Mouse (Mus musculus) forebrain, embryonic 14.5 days (tissue): ENCODE measurements around the gene Ccdc33. TPM values are rescaled to one million over a fixed set of nuclear protein-coding genes. Genes with fewer than 3 reads are reported as not detected.

ENCODE experiments used
- ATAC-seq: fragments of 200-750 bp; cut with Nextera tagmentation; 2 replicates; pipeline ENCODE4 v1.8.0; 2017; ENCODE audit warnings: mild to moderate bottlenecking, moderate library complexity
- DNase-seq: peaks from one replicate; pipeline ENCODE4 v3.0.0-alpha.2; 2015; ENCODE audit warnings: low spot score
- H3K27ac ChIP-seq: fragments of 300-500 bp; sonication (generic); 2 replicates; pipeline ENCODE4 v1.5.1; 2014; ENCODE audit warnings: low read depth, mild to moderate bottlenecking, control low read depth, low read length, moderate library complexity
- H3K27me3 ChIP-seq: fragments of 300-500 bp; sonication (generic); replicated peaks from 2 replicates; pipeline ENCODE4 v1.6.1; 2014; ENCODE audit warnings: low read length, control low read depth, mixed read lengths; ENCODE audit not compliant: control insufficient read depth, insufficient read depth
- H3K36me3 ChIP-seq: fragments of 300-500 bp; sonication (generic); 2 replicates; pipeline ENCODE4 v1.6.1; 2014; ENCODE audit warnings: low read length, control low read depth; ENCODE audit not compliant: control insufficient read depth, insufficient read depth
- H3K4me1 ChIP-seq: fragments of 300-500 bp; sonication (generic); 2 replicates; pipeline ENCODE4 v1.6.1; 2014; ENCODE audit warnings: antibody characterized with exemption, low read length, control low read depth; ENCODE audit not compliant: control insufficient read depth, insufficient read depth
- H3K4me2 ChIP-seq: fragments of 300-500 bp; sonication (generic); 2 replicates; pipeline ENCODE4 v1.6.1; 2014; ENCODE audit warnings: mild to moderate bottlenecking, control low read depth, low read length
- H3K4me3 ChIP-seq: fragments of 300-500 bp; sonication (generic); 2 replicates; pipeline ENCODE4 v1.5.1; 2014; ENCODE audit warnings: low read depth, low read length, control low read depth
- H3K9ac ChIP-seq: fragments of 300-500 bp; sonication (generic); 2 replicates; pipeline ENCODE4 v1.6.1; 2014; ENCODE audit warnings: mild to moderate bottlenecking, low read length, control low read depth, moderate library complexity
- H3K9me3 ChIP-seq: fragments of 300-500 bp; sonication (generic); replicated peaks from 2 replicates; pipeline ENCODE4 v1.6.1; 2016; ENCODE audit warnings: low read length, control low read depth, mixed read lengths; ENCODE audit not compliant: control insufficient read depth
- WGBS: fragments of 180-500 bp; shearing (Covaris S2); extraction: QIAGEN DNeasy Blood & Tissue Kit; methylation state at CpG from one replicate; pipeline ENCODE4 v1.1.7; 2014; 5-methylcytosine and 5-hydroxymethylcytosine counted together
- polyA plus RNA-seq: library from polyadenylated mRNA; unstranded; fragments of >200 nt; fragmentation: Nextera tagmentation; extraction: Ambion mirVana; gene quantifications from 2 replicates; pipeline ENCODE4 v1.2.1, GENCODE M21; 2014

The Ccdc33 gene
- polyA plus RNA-seq, 1 experiment from 2014 or later: 0.48 TPM

GRCm38 (mm10) chr9:58054032-58054431 is 64.6 kb downstream of the Ccdc33 start:
- WGBS: 71% methylated on average over 1 of the region's 1 CpGs
- H3K27me3 ChIP-seq: no peaks in the 10 kb centered on the region
- ATAC-seq (peak; percentile 15; the same call in 1 of the 2 replicates), DNase-seq (no peak)
- no peak overlapping the region for H3K4me2 ChIP-seq
- no peak overlapping the region for H3K9ac ChIP-seq
- peak overlapping the region; percentile 53; the same call in 1 of the 2 replicates for H3K27ac ChIP-seq
- peaks cover 39% of the 10 kb centered on the region for H3K4me1 ChIP-seq
- no peaks in the 10 kb centered on the region for H3K36me3 ChIP-seq
- H3K9me3 ChIP-seq: no peaks in the 10 kb centered on the region
- no peak overlapping the region for H3K4me3 ChIP-seq

DNA sequence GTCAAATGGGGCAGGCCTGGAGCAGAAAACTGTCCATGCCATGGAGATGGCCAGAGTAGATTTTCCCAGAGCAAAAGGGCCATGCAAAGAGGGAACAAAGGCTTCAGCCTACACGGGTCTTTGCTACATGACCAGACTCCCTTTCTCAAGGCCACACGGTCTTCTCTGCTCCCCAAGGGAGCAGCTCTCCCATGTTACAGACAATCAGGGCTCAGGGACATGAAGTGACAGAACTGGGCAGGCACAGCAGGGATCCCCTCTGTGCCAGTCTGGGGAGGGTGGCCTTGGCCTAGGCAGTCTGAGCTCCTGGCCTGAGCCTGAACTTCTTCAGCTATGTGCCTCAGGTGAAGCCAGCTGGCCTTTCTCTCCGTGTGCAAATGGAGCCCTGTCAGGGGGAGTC is 65.1 kb downstream of the Ccdc33 start:
- Histone ChIP-seq H3K9me3 (no peaks in the 10 kb centered on the region), H3K36me3 (no peaks in the 10 kb centered on the region), H3K4me3 (no peak overlapping the region), H3K4me2 (no peak overlapping the region), H3K27me3 (no peaks in the 10 kb centered on the region), H3K4me1 (peaks cover 44% of the 10 kb centered on the region), H3K27ac (peak overlapping the region; percentile 53), H3K9ac (peak overlapping the region; percentile 37; the same call in 1 of the 2 replicates)
- 46% methylated on average over 3 of the region's 3 CpGs for WGBS
- DNase-seq (no peak), ATAC-seq (no peak)

DNA sequence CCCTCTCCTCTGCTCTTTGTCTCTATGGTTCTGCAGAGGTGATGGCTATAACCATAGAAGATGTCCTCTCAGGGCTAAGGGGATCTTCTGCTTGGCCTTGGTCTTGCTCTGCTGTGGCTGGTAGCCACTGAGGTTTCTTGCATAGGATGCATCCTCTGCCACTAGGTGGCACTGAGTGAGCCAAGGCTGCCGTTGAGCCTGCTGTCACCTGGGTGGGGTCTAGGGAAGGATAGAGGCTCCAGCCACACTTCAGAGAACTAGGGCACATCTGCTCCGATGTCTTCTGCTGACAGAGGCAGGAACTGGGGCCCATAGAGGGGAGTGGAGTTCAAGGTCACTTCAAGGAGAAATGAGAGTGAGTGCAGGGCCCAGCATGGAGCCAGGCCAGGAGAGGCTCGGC is 65.5 kb downstream of the Ccdc33 start:
- H3K27me3 ChIP-seq: no peaks in the 10 kb centered on the region
- 22% methylated on average over 3 of the region's 3 CpGs for WGBS
- DNase-seq (peak; percentile 84), ATAC-seq (peak; percentile 35)
- no peak overlapping the region for H3K4me3 ChIP-seq
- no peaks in the 10 kb centered on the region for H3K36me3 ChIP-seq
- H3K9ac ChIP-seq: 0 out of 2 replicates have a peak overlapping the region, but pooled peaks have one; percentile 37
- H3K27ac ChIP-seq: peak overlapping the region; percentile 53
- no peaks in the 10 kb centered on the region for H3K9me3 ChIP-seq
- peaks cover 49% of the 10 kb centered on the region for H3K4me1 ChIP-seq
- H3K4me2 ChIP-seq: peak overlapping the region; percentile 4; the same call in 1 of the 2 replicates

DNA sequence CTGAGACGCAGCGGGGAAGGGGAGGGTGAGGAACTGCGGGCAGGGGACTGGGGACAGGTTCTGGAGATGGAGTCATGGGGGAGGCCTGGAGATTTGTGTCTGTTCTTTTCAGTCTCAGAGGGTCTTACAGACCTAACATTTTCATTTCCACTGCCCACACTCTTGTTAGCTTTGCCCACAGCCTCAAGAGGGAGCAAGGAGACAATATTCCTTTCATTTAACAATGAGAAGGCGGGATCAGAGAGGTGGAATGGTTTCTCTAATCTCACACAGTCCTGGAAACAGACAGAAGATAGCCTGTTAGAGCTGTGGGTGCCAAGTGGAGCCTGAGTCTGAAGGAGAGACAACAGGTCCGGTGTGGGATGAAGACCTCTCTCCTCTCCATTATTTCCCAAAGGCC is 66.7 kb downstream of the Ccdc33 start:
- no peaks in the 10 kb centered on the region for H3K9me3 ChIP-seq
- ATAC-seq: no peak
- peak overlapping the region; percentile 28; the same call in 1 of the 2 replicates for H3K27ac ChIP-seq
- H3K4me2 ChIP-seq: no peak overlapping the region
- no peaks in the 10 kb centered on the region for H3K36me3 ChIP-seq
- H3K27me3 ChIP-seq: no peaks in the 10 kb centered on the region
- H3K4me3 ChIP-seq: no peak overlapping the region
- no peak overlapping the region for H3K9ac ChIP-seq
- peaks cover 60% of the 10 kb centered on the region for H3K4me1 ChIP-seq
- WGBS: 28% methylated on average over 5 of the region's 5 CpGs
- peak; percentile 77 for DNase-seq

- Histone ChIP-seq H3K4me3 (no peak overlapping the region), H3K27me3 (no peaks in the 10 kb centered on the region), H3K36me3 (no peaks in the 10 kb centered on the region), H3K4me1 (peaks cover 69% of the 10 kb centered on the region), H3K27ac (peak overlapping the region; percentile 95), H3K9me3 (no peaks in the 10 kb centered on the region), H3K4me2 (no peak overlapping the region), H3K9ac (peak overlapping the region; percentile 48; the same call in 1 of the 2 replicates)
- DNase-seq (no peak), ATAC-seq (no peak)
- WGBS: 69% methylated on average over 7 of the region's 7 CpGs
These were observed 68.8 kb downstream of the Ccdc33 start for GRCm38 (mm10) chr9:58049861-58050260.

DNA sequence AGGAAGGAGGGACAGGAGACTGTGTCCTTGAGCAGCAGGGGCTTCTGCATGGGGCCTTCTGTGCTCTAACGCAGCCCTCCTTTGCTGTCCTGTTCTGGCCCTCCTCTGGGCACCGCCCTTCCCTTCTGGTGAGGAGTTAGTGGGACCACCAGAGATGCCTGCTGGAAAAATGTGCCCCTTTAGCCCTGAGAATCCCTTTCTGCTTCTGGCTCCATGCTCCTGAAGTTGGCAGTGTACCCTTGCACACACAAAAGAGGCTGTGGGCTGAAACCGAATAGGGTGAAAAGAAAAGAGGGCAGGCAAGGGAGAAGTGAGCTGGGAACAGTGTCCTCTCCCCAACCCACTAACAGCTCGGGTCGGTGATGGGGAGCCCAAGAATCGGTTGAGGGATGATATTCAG is 69.4 kb downstream of the Ccdc33 start:
- H3K4me2 ChIP-seq: peak overlapping the region; percentile 36; the same call in 1 of the 2 replicates
- 3% methylated on average over 6 of the region's 6 CpGs for WGBS
- peak; percentile 37 for ATAC-seq

GRCm38 (mm10) chr9:58048621-58049020 is 70.0 kb downstream of the Ccdc33 start:
- Histone ChIP-seq H3K36me3 (no peaks in the 10 kb centered on the region), H3K4me1 (peaks cover 77% of the 10 kb centered on the region), H3K4me2 (peak overlapping the region; percentile 36), H3K9me3 (no peaks in the 10 kb centered on the region), H3K27me3 (no peaks in the 10 kb centered on the region), H3K27ac (peak overlapping the region; percentile 95), H3K9ac (peak overlapping the region; percentile 48), H3K4me3 (no peak overlapping the region)
- 6% methylated on average over 6 of the region's 6 CpGs for WGBS
- DNase-seq (peak; percentile 92), ATAC-seq (peak; percentile 80)

More for the DNA sequence above, 69.4 kb downstream of the Ccdc33 start:
- H3K27me3 ChIP-seq: no peaks in the 10 kb centered on the region
- H3K4me3 ChIP-seq: no peak overlapping the region
- H3K27ac ChIP-seq: peak overlapping the region; percentile 95
- H3K4me1 ChIP-seq: peaks cover 75% of the 10 kb centered on the region
- H3K9ac ChIP-seq: peak overlapping the region; percentile 48; the same call in 1 of the 2 replicates
- H3K9me3 ChIP-seq: no peaks in the 10 kb centered on the region
- peak; percentile 71 for DNase-seq
- no peaks in the 10 kb centered on the region for H3K36me3 ChIP-seq

- Histone ChIP-seq H3K9ac (no peak overlapping the region), H3K4me2 (no peak overlapping the region), H3K9me3 (no peaks in the 10 kb centered on the region), H3K4me3 (no peak overlapping the region), H3K36me3 (no peaks in the 10 kb centered on the region), H3K27me3 (no peaks in the 10 kb centered on the region), H3K4me1 (peaks cover 77% of the 10 kb centered on the region), H3K27ac (no peak overlapping the region)
- DNase-seq: no peak
- ATAC-seq: no peak
- 89% methylated on average over 10 of the region's 10 CpGs for WGBS
These were observed 71.6 kb downstream of the Ccdc33 start for GRCm38 (mm10) chr9:58047061-58047460.

DNA sequence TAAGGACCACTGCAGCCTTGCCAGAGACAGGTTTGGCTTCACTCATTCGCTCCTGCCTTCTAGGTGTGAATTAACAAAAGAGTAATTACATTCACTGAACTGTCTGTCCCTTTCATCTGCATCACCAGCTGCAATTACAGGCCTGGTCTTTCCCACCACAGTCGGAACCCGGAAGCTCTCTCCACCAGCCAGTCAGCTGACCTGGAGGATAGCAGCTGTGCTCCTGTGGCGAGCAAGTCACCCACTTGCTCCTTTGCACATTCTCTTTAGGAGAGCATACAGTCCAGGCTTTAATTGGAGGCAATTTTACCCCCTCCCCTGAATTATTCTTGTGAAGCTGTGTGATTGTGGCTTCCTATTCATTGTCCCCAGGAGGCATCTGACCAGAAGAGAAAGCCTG is 73.0 kb downstream of the Ccdc33 start:
- H3K27me3 ChIP-seq: no peaks in the 10 kb centered on the region
- H3K9me3 ChIP-seq: no peaks in the 10 kb centered on the region
- peak; percentile 65 for DNase-seq
- H3K9ac ChIP-seq: no peak overlapping the region; the same call in 1 of the 2 replicates
- peaks cover 85% of the 10 kb centered on the region for H3K4me1 ChIP-seq
- H3K36me3 ChIP-seq: no peaks in the 10 kb centered on the region
- no peak for ATAC-seq
- H3K4me3 ChIP-seq: no peak overlapping the region
- H3K4me2 ChIP-seq: no peak overlapping the region
- H3K27ac ChIP-seq: peak overlapping the region; percentile 75
- 9% methylated on average over 4 of the region's 4 CpGs for WGBS
